Mouse (Mus musculus) ES-E14 (cell line): Measurements from ENCODE around the gene Sos2.

Source experiments
- HCFC1 ChIP-seq: IDR thresholded peaks from 2 replicates; pipeline ENCODE4 v1.6.1; 2012; ENCODE audit warnings: low read length, inconsistent platforms, borderline replicate concordance; ENCODE audit not compliant: insufficient read depth
- ZNF384 ChIP-seq: IDR thresholded peaks from 2 replicates; pipeline ENCODE4 v1.6.1; 2012; ENCODE audit warnings: low read depth, low read length, inconsistent platforms

- no peak for TF ChIP-seq ZNF384
- no peak for TF ChIP-seq HCFC1
These were observed 15.1 kb upstream of the Sos2 start for GRCm38 (mm10) chr12:69696746-69697145.
